Mouse (Mus musculus) heart, adult 2 months (tissue): Measurements from ENCODE around the gene Asb2. TPM values are rescaled to one million over a fixed set of nuclear protein-coding genes. Genes with fewer than 3 reads are reported as not detected.

Source experiments
- DNase-seq, 2 experiments: peaks; one replicate each; pipeline ENCODE4 v3.0.0; 2021
- H3K27ac ChIP-seq: fragments of 200-600 bp; 2 replicates; pipeline ENCODE4 v1.8.1; 2022
- H3K27me3 ChIP-seq: fragments of 200-500 bp; 2 replicates; pipeline ENCODE4 v1.6.1; 2012; ENCODE audit warnings: mild to moderate bottlenecking, low read length, inconsistent platforms, mixed read lengths; ENCODE audit not compliant: control insufficient read depth, insufficient read depth
- H3K36me3 ChIP-seq: fragments of 200-500 bp; 2 replicates; pipeline ENCODE4 v1.6.1; 2012; ENCODE audit warnings: low read length, inconsistent platforms; ENCODE audit not compliant: control insufficient read depth, insufficient read depth
- H3K4me1 ChIP-seq: fragments of 200-500 bp; 2 replicates; pipeline ENCODE4 v1.6.1; 2011; ENCODE audit warnings: low read length; ENCODE audit not compliant: control insufficient read depth, insufficient read depth
- H3K4me3 ChIP-seq: fragments of 200-600 bp; 2 replicates; pipeline ENCODE4 v1.8.1; 2022
- H3K79me2 ChIP-seq: fragments of 200-500 bp; replicated peaks from 2 replicates; pipeline ENCODE4 v1.6.1; 2012; ENCODE audit warnings: mild to moderate bottlenecking, inconsistent platforms, low read length, moderate library complexity, mixed read lengths; ENCODE audit not compliant: control insufficient read depth, insufficient read depth
- H3K9ac ChIP-seq: fragments of 200-500 bp; 2 replicates; pipeline ENCODE4 v1.6.1; 2012; ENCODE audit warnings: low read depth, mild to moderate bottlenecking, control low read depth, inconsistent platforms, low read length, mixed read lengths
- CTCF ChIP-seq: fragments of 200-600 bp; IDR thresholded peaks from 2 replicates; pipeline ENCODE4 v1.8.1; 2022; ENCODE audit warnings: antibody characterized with exemption, mild to moderate bottlenecking, moderate library complexity
- EP300 ChIP-seq: fragments of 200-500 bp; IDR thresholded peaks from 2 replicates; pipeline ENCODE4 v1.6.1; 2011; ENCODE audit warnings: low read depth, low read length, control low read depth; ENCODE audit not compliant: insufficient read depth
- POLR2A ChIP-seq: fragments of 200-500 bp; IDR thresholded peaks from 2 replicates; pipeline ENCODE4 v1.6.1; 2011; ENCODE audit warnings: mild to moderate bottlenecking, low read depth, low read length, control low read depth; ENCODE audit not compliant: insufficient read depth
- WGBS: fragments of 180-500 bp; shearing (Covaris S2); methylation state at CpG from one replicate; pipeline ENCODE4 v1.1.7; 2018; 5-methylcytosine and 5-hydroxymethylcytosine counted together
- intact Hi-C: fragments of 180-260 bp; cut with DNase I; formaldehyde crosslinking; loops from one replicate; pipeline ENCODE4 v1.15.1; 2025
- polyA plus RNA-seq: library from polyadenylated mRNA; depleted of rRNA; stranded (reverse); fragments of >200 nt; gene quantifications from 2 replicates; pipeline ENCODE4 v1.2.3, GENCODE M21; 2012
- total RNA-seq, 2 experiments: library from RNA; stranded (reverse); gene quantifications; 2 replicates each; pipeline ENCODE4 v1.2.3; 2021

Asb2 gene
- total and polyA plus RNA-seq, 3 experiments: 419 to 541 (median 533) TPM

- TF ChIP-seq EP300 (no peak), CTCF (no peak), POLR2A (no peak)
- Histone ChIP-seq H3K4me1 (no peaks in the 10 kb centered on the region), H3K36me3 (no peaks in the 10 kb centered on the region), H3K79me2 (no peaks in the 10 kb centered on the region), H3K27ac (no peak overlapping the region), H3K4me3 (no peak overlapping the region), H3K9ac (no peak overlapping the region), H3K27me3 (no peaks in the 10 kb centered on the region)
- intact Hi-C loops: no loop called here
- no peak for DNase-seq
- 68% methylated on average over 3 of the region's 3 CpGs for WGBS
These were observed 72.4 kb downstream of the Asb2 start for GRCm38 (mm10) chr12:103283411-103283810.

GRCm38 (mm10) chr12:103282936-103283335 lies 72.9 kb downstream of the Asb2 start:
- H3K4me1 ChIP-seq: no peaks in the 10 kb centered on the region
- DNase-seq: no peak
- H3K79me2 ChIP-seq: no peaks in the 10 kb centered on the region
- H3K9ac ChIP-seq: no peak overlapping the region
- H3K27ac ChIP-seq: no peak overlapping the region
- no peaks in the 10 kb centered on the region for H3K36me3 ChIP-seq
- intact Hi-C loops: no loop called here
- no peak overlapping the region for H3K4me3 ChIP-seq
- no peaks in the 10 kb centered on the region for H3K27me3 ChIP-seq
- WGBS: 50% methylated on average over 6 of the region's 6 CpGs
- no peak for TF ChIP-seq EP300
- TF ChIP-seq CTCF: no peak
- TF ChIP-seq POLR2A: no peak

GRCm38 (mm10) chr12:103281912-103282311 lies 73.9 kb downstream of the Asb2 start:
- TF ChIP-seq EP300 (no peak), CTCF (no peak), POLR2A (no peak)
- Histone ChIP-seq H3K27ac (no peak overlapping the region), H3K79me2 (no peaks in the 10 kb centered on the region), H3K9ac (no peak overlapping the region), H3K36me3 (no peaks in the 10 kb centered on the region), H3K4me1 (no peaks in the 10 kb centered on the region), H3K4me3 (no peak overlapping the region), H3K27me3 (no peaks in the 10 kb centered on the region)
- peak; percentile 37 to 56 for DNase-seq
- intact Hi-C loops: no loop called here
- 32% methylated on average over 4 of the region's 4 CpGs for WGBS

- intact Hi-C loops: no loop called here
- Histone ChIP-seq H3K79me2 (no peaks in the 10 kb centered on the region), H3K27me3 (no peaks in the 10 kb centered on the region), H3K27ac (no peak overlapping the region), H3K4me1 (no peaks in the 10 kb centered on the region), H3K9ac (no peak overlapping the region), H3K36me3 (no peaks in the 10 kb centered on the region), H3K4me3 (no peak overlapping the region)
- 34% methylated on average over 2 of the region's 2 CpGs for WGBS
- no peak for DNase-seq
- TF ChIP-seq CTCF: no peak
- TF ChIP-seq EP300: no peak
- no peak for TF ChIP-seq POLR2A
These were observed 74.3 kb downstream of the Asb2 start for GRCm38 (mm10) chr12:103281491-103281890.

GRCm38 (mm10) chr12:103276422-103276821 lies 79.4 kb downstream of the Asb2 start:
- Histone ChIP-seq H3K27ac (no peak overlapping the region), H3K36me3 (no peaks in the 10 kb centered on the region), H3K79me2 (no peaks in the 10 kb centered on the region), H3K4me1 (no peaks in the 10 kb centered on the region), H3K9ac (no peak overlapping the region), H3K4me3 (no peak overlapping the region), H3K27me3 (no peaks in the 10 kb centered on the region)
- WGBS: 54% methylated on average over 4 of the region's 4 CpGs
- intact Hi-C loops: no loop called here
- TF ChIP-seq CTCF (no peak), EP300 (no peak), POLR2A (no peak)
- no peak for DNase-seq

GRCm38 (mm10) chr12:103273732-103274131 lies 82.1 kb downstream of the Asb2 start:
- no peaks in the 10 kb centered on the region for H3K36me3 ChIP-seq
- intact Hi-C loops: no loop called here
- DNase-seq: no peak
- WGBS: 83% methylated on average over 2 of the region's 2 CpGs
- H3K27ac ChIP-seq: no peak overlapping the region
- no peak for TF ChIP-seq CTCF
- no peak for TF ChIP-seq EP300
- TF ChIP-seq POLR2A: no peak
- no peak overlapping the region for H3K9ac ChIP-seq
- H3K79me2 ChIP-seq: no peaks in the 10 kb centered on the region
- H3K4me3 ChIP-seq: no peak overlapping the region
- no peaks in the 10 kb centered on the region for H3K4me1 ChIP-seq
- H3K27me3 ChIP-seq: no peaks in the 10 kb centered on the region
